Mouse (Mus musculus) liver, embryonic 14.5 days (tissue): ENCODE measurements around the gene Cebpa. TPM values are rescaled to one million over a fixed set of nuclear protein-coding genes. Genes with fewer than 3 reads are reported as not detected.

Experiments
- ATAC-seq: fragments of 200-750 bp; cut with Nextera tagmentation; 2 replicates; pipeline ENCODE4 v1.8.0; 2017; ENCODE audit warnings: moderate number of reproducible peaks, mild to moderate bottlenecking, moderate library complexity; ENCODE audit not compliant: insufficient read depth
- DNase-seq, 3 experiments: peaks; one replicate each; pipeline ENCODE4 v3.0.0-alpha.2; 2012 to 2013; ENCODE audit warnings: low read depth in 3 of 3, low spot score in 3 of 3
- H3K27ac ChIP-seq: fragments of 300-500 bp; sonication (generic); 2 replicates; pipeline ENCODE4 v1.5.1; 2014; ENCODE audit warnings: moderate library complexity, mild to moderate bottlenecking, control low read depth, inconsistent platforms
- H3K27me3 ChIP-seq: fragments of 300-500 bp; sonication (generic); 2 replicates; pipeline ENCODE4 v1.6.1; 2014; ENCODE audit warnings: mild to moderate bottlenecking, low read length, moderate library complexity; ENCODE audit not compliant: control insufficient read depth, insufficient read depth
- H3K36me3 ChIP-seq: fragments of 300-500 bp; sonication (generic); replicated peaks from 2 replicates; pipeline ENCODE4 v1.6.1; 2014; ENCODE audit warnings: low read depth; ENCODE audit not compliant: control insufficient read depth, insufficient read depth
- H3K4me1 ChIP-seq, 2 experiments: fragments of 200-500 bp in 1 of 2; fragments of 300-500 bp in 1 of 2; sonication (generic) in 1 of 2; replicated peaks; 2 replicates each; pipeline ENCODE4 v1.6.1; 2012 to 2014; ENCODE audit warnings: antibody characterized with exemption in 1 of 2, inconsistent platforms in 1 of 2, low read length in 1 of 2; ENCODE audit not compliant: control insufficient read depth in 2 of 2, insufficient read depth in 2 of 2
- H3K4me2 ChIP-seq: fragments of 300-500 bp; sonication (generic); 2 replicates; pipeline ENCODE4 v1.6.1; 2014; ENCODE audit warnings: low read depth, mild to moderate bottlenecking, control low read depth, moderate library complexity
- H3K4me3 ChIP-seq, 2 experiments: fragments of 200-500 bp in 1 of 2; fragments of 300-500 bp in 1 of 2; sonication (generic) in 1 of 2; 2 replicates each; pipeline ENCODE4 v1.5.1; 2012 to 2014; ENCODE audit warnings: low read depth in 2 of 2, low read length in 2 of 2, mild to moderate bottlenecking in 2 of 2, control low read depth in 1 of 2, inconsistent platforms in 1 of 2, moderate library complexity in 1 of 2; ENCODE audit not compliant: insufficient read depth in 1 of 2
- H3K9ac ChIP-seq: fragments of 300-500 bp; sonication (generic); replicated peaks from 2 replicates; pipeline ENCODE4 v1.6.1; 2014; ENCODE audit warnings: mild to moderate bottlenecking, control low read depth, moderate library complexity
- H3K9me3 ChIP-seq: fragments of 300-500 bp; sonication (generic); 2 replicates; pipeline ENCODE4 v1.6.1; 2016; ENCODE audit warnings: low read length, mixed read lengths; ENCODE audit not compliant: control insufficient read depth
- CTCF ChIP-seq: IDR thresholded peaks from 2 replicates; pipeline ENCODE4 v1.5.1; 2016; ENCODE audit warnings: antibody characterized with exemption, low read depth, control low read depth
- EP300 ChIP-seq: IDR thresholded peaks from 2 replicates; pipeline ENCODE4 v1.6.1; 2016; ENCODE audit warnings: antibody characterized with exemption, low read depth
- WGBS: fragments of 180-500 bp; shearing (Covaris S2); extraction: QIAGEN DNeasy Blood & Tissue Kit; methylation state at CpG from one replicate; pipeline ENCODE4 v1.1.7; 2014; ENCODE audit not compliant: insufficient replicate concordance; 5-methylcytosine and 5-hydroxymethylcytosine counted together
- polyA plus RNA-seq, 2 experiments: library from polyadenylated mRNA; depleted of rRNA in 1 of 2; stranded (reverse) in 1 of 2; unstranded in 1 of 2; fragments of >200 nt; fragmentation: Nextera tagmentation in 1 of 2; extraction: Ambion mirVana in 1 of 2; gene quantifications; 2 replicates each; pipeline versions ENCODE4 v1.2.1 to v1.2.3; 2012 to 2014

Cebpa gene
- polyA plus RNA-seq, 2 experiments: 7.1 to 15.0 TPM

DNA sequence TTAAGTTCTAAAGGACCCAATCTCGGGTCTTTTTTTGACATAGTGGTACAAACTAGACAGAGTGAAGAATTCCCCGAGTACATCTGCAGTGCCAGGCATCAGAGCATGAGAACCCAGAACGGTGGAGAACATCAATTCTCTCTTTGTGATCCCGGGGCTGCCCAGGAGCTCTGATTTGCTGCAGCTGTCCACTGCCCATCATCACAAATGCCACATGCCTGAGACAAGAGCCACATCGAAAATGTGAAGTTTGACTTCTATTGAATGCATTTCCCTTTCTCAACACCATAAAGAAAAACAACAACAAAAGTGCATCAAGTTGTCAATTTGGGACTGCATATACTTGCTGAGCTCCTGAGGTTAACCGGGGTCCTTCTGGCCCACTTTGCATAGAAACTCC, 43.4 kb downstream of the Cebpa start:
- H3K27me3 ChIP-seq: no peaks in the 10 kb centered on the region
- 51% methylated on average over 6 of the region's 6 CpGs for WGBS
- no peak overlapping the region for H3K9ac ChIP-seq
- no peak overlapping the region for H3K4me2 ChIP-seq
- no peak overlapping the region for H3K27ac ChIP-seq
- no peak overlapping the region for H3K4me3 ChIP-seq
- no peaks in the 10 kb centered on the region for H3K36me3 ChIP-seq
- no peak for TF ChIP-seq EP300
- H3K4me1 ChIP-seq: peaks cover 0 to 4% of the 10 kb centered on the region in 2 experiments; a peak in 2 of 4 replicates
- no peak for ATAC-seq
- DNase-seq: no peak
- H3K9me3 ChIP-seq: no peaks in the 10 kb centered on the region

GRCm38 (mm10) chr7:35163600-35163999, 44.5 kb downstream of the Cebpa start:
- Histone ChIP-seq H3K27me3 (no peaks in the 10 kb centered on the region), H3K36me3 (no peaks in the 10 kb centered on the region), H3K4me2 (no peak overlapping the region), H3K4me3 (no peak overlapping the region), H3K9ac (no peak overlapping the region), H3K9me3 (no peaks in the 10 kb centered on the region), H3K27ac (no peak overlapping the region), H3K4me1 (peaks cover 0 to 6% of the 10 kb centered on the region in 2 experiments; a peak in 2 of 4 replicates)
- WGBS: 52% methylated on average over 7 of the region's 7 CpGs
- TF ChIP-seq CTCF (no peak), EP300 (no peak)
- DNase-seq (no peak), ATAC-seq (no peak)

GRCm38 (mm10) chr7:35164131-35164530, 45.0 kb downstream of the Cebpa start:
- ATAC-seq: no peak
- H3K4me3 ChIP-seq: no peak overlapping the region
- DNase-seq: no peak
- H3K36me3 ChIP-seq: no peaks in the 10 kb centered on the region
- TF ChIP-seq EP300: no peak
- TF ChIP-seq CTCF: no peak
- WGBS: 69% methylated on average over 6 of the region's 6 CpGs
- no peak overlapping the region for H3K27ac ChIP-seq
- no peak overlapping the region for H3K4me2 ChIP-seq
- no peaks in the 10 kb centered on the region for H3K27me3 ChIP-seq
- H3K9me3 ChIP-seq: no peaks in the 10 kb centered on the region
- no peak overlapping the region for H3K9ac ChIP-seq
- H3K4me1 ChIP-seq: peaks cover 0 to 6% of the 10 kb centered on the region in 2 experiments; a peak in 2 of 4 replicates

DNA sequence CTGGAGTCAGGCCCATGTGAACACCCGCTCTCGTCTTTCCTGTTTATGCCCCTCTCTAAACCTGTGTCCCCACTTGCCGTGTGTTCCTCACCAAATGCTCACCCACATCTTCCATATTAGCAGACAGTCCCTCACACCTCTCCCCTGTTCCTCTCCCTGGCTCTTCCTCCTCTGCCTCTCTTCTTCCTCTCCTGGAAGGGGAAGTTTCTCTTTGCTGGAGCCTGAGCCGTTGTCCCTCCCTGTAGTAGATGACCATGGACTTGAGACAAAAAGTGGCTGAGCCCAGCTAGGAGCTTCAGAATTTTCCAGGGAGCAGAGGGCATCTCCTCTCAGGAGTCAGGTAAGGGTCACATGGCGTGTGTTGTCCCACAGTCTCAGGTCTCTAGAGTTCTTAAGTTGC, 47.9 kb downstream of the Cebpa start:
- Histone ChIP-seq H3K4me2 (no peak overlapping the region), H3K9me3 (no peaks in the 10 kb centered on the region), H3K36me3 (no peaks in the 10 kb centered on the region), H3K4me3 (no peak overlapping the region), H3K9ac (no peak overlapping the region), H3K27me3 (no peaks in the 10 kb centered on the region), H3K4me1 (peaks cover 0 to 6% of the 10 kb centered on the region in 2 experiments; a peak in 2 of 4 replicates), H3K27ac (no peak overlapping the region)
- no peak for DNase-seq
- TF ChIP-seq EP300: no peak
- ATAC-seq: no peak
- WGBS: 38% methylated on average over 5 of the region's 5 CpGs

GRCm38 (mm10) chr7:35167925-35168324, 48.8 kb downstream of the Cebpa start:
- peak in 2 of 3 experiments; percentile 26 to 28 for DNase-seq
- 56% methylated on average over 2 of the region's 2 CpGs for WGBS
- no peak overlapping the region for H3K9ac ChIP-seq

More at GRCm38 (mm10) chr7:35167925-35168324, 48.8 kb downstream of the Cebpa start:
- no peak overlapping the region for H3K27ac ChIP-seq
- no peaks in the 10 kb centered on the region for H3K9me3 ChIP-seq
- ATAC-seq: peak; percentile 64
- no peak overlapping the region for H3K4me3 ChIP-seq
- no peaks in the 10 kb centered on the region for H3K27me3 ChIP-seq
- H3K4me2 ChIP-seq: no peak overlapping the region
- TF ChIP-seq EP300 (no peak), CTCF (no peak)
- peaks cover 0 to 6% of the 10 kb centered on the region in 2 experiments; a peak in 2 of 4 replicates for H3K4me1 ChIP-seq
- H3K36me3 ChIP-seq: no peaks in the 10 kb centered on the region
